Mouse (Mus musculus) CH12.LX (cell line): ENCODE data around the gene Acss2. TPM values are rescaled to one million over a fixed set of nuclear protein-coding genes. Genes with fewer than 3 reads are reported as not detected.

Experiments
- DNase-seq: peaks from one replicate; pipeline ENCODE4 v3.0.0-alpha.2; 2013; ENCODE audit errors: extremely low read depth
- H3K27ac ChIP-seq: 2 replicates; pipeline ENCODE4 v1.5.1; 2012; ENCODE audit warnings: low read depth, mild to moderate bottlenecking, control low read depth, moderate library complexity; ENCODE audit not compliant: insufficient read depth
- H3K27me3 ChIP-seq: replicated peaks from 2 replicates; pipeline ENCODE3; 2012; ENCODE audit warnings: inconsistent platforms
- H3K36me3 ChIP-seq, 2 experiments: replicated peaks in 1 of 2; 2 replicates each; pipeline versions ENCODE3 to v1.6.1; 2012; ENCODE audit warnings: inconsistent platforms in 1 of 2, low read length in 1 of 2, mild to moderate bottlenecking in 1 of 2, mixed read lengths in 1 of 2, moderate library complexity in 1 of 2; ENCODE audit not compliant: control insufficient read depth in 1 of 2, insufficient read depth in 1 of 2
- H3K4me1 ChIP-seq, 2 experiments: 2 replicates each; pipeline ENCODE4 v1.6.1; 2012; ENCODE audit warnings: inconsistent platforms in 1 of 2, moderate library complexity in 1 of 2; ENCODE audit not compliant: insufficient read depth in 2 of 2, control insufficient read depth in 1 of 2
- H3K4me2 ChIP-seq: 2 replicates; pipeline ENCODE4 v1.6.1; 2012; ENCODE audit warnings: low read depth, mild to moderate bottlenecking, control low read depth; ENCODE audit not compliant: poor library complexity, insufficient read depth, severe bottlenecking
- H3K4me3 ChIP-seq, 3 experiments: fragments of 150-350 bp in 1 of 3; sonication (generic) in 1 of 3; replicated peaks in 1 of 3; 2 replicates each; pipeline versions ENCODE3 to v1.5.1; 2011 to 2012; ENCODE audit warnings: low read depth in 2 of 3, low read length in 2 of 3, mild to moderate bottlenecking in 2 of 3, moderate library complexity in 2 of 3, control low read depth in 1 of 3, improper control_type of control experiment in 1 of 3, inconsistent platforms in 1 of 3, mixed read lengths in 1 of 3; ENCODE audit not compliant: poor library complexity in 1 of 3
- H3K79me2 ChIP-seq: replicated peaks from 2 replicates; pipeline ENCODE4 v1.6.1; 2012; ENCODE audit warnings: mild to moderate bottlenecking, moderate library complexity; ENCODE audit not compliant: control insufficient read depth, poor library complexity, insufficient read depth, severe bottlenecking; ENCODE audit errors: extremely low read depth
- H3K9ac ChIP-seq: 2 replicates; pipeline ENCODE4 v1.6.1; 2012; ENCODE audit warnings: low read depth, mild to moderate bottlenecking, control low read depth, moderate library complexity; ENCODE audit not compliant: insufficient read depth
- H3K9me3 ChIP-seq: replicated peaks from 2 replicates; pipeline ENCODE3; 2012; ENCODE audit warnings: low read length, inconsistent platforms, mixed read lengths
- CHD1 ChIP-seq: IDR thresholded peaks from 2 replicates; pipeline ENCODE4 v1.6.1; 2012; ENCODE audit warnings: low read depth, low read length, improper control_type of control experiment, inconsistent platforms
- EP300 ChIP-seq: IDR thresholded peaks from 2 replicates; pipeline ENCODE4 v1.6.1; 2011; ENCODE audit warnings: low read length, improper control_type of control experiment
- GABPA ChIP-seq: IDR thresholded peaks from 2 replicates; pipeline ENCODE4 v1.6.1; 2012; ENCODE audit warnings: low read depth, low read length, improper control_type of control experiment, inconsistent platforms; ENCODE audit not compliant: insufficient replicate concordance
- HCFC1 ChIP-seq: IDR thresholded peaks from 2 replicates; pipeline ENCODE4 v1.6.1; 2012; ENCODE audit warnings: low read depth, mild to moderate bottlenecking, inconsistent platforms, low read length, improper control_type of control experiment
- IRF4 ChIP-seq: IDR thresholded peaks from 2 replicates; pipeline ENCODE4 v1.6.1; 2014; ENCODE audit warnings: low read depth, mild to moderate bottlenecking, inconsistent platforms, low read length, improper control_type of control experiment
- JUND ChIP-seq: conservative IDR thresholded peaks from 2 replicates; pipeline ENCODE4 v1.6.1; 2011; ENCODE audit warnings: low read depth, low read length, improper control_type of control experiment
- MAFK ChIP-seq: IDR thresholded peaks from 2 replicates; pipeline ENCODE4 v1.6.1; 2011; ENCODE audit warnings: low read length, improper control_type of control experiment; ENCODE audit not compliant: insufficient replicate concordance
- MXI1 ChIP-seq: IDR thresholded peaks from 2 replicates; pipeline ENCODE4 v1.6.1; 2011; ENCODE audit warnings: mild to moderate bottlenecking, low read depth, low read length, improper control_type of control experiment
- MYC ChIP-seq: IDR thresholded peaks from 2 replicates; pipeline ENCODE4 v1.6.1; 2011; ENCODE audit warnings: low read depth, mild to moderate bottlenecking, improper control_type of control experiment, low read length
- NELFE ChIP-seq: IDR thresholded peaks from 2 replicates; pipeline ENCODE4 v1.6.1; 2011; ENCODE audit warnings: low read depth, low read length, improper control_type of control experiment
- POLR2A ChIP-seq: IDR thresholded peaks from 2 replicates; pipeline ENCODE4 v1.6.1; 2011; ENCODE audit warnings: low read depth, mild to moderate bottlenecking, improper control_type of control experiment, low read length
- POLR2AphosphoS2 ChIP-seq: IDR thresholded peaks from 2 replicates; pipeline ENCODE4 v1.6.1; 2011; ENCODE audit warnings: low read depth, low read length, improper control_type of control experiment
- ZC3H11A ChIP-seq: IDR thresholded peaks from 2 replicates; pipeline ENCODE4 v1.6.1; 2012; ENCODE audit warnings: low read depth, mild to moderate bottlenecking, inconsistent platforms, low read length, improper control_type of control experiment
- ZKSCAN1 ChIP-seq: IDR thresholded peaks from 2 replicates; pipeline ENCODE4 v1.6.1; 2012; ENCODE audit warnings: low read depth, inconsistent platforms, low read length, improper control_type of control experiment, borderline replicate concordance
- ZMIZ1 ChIP-seq: IDR thresholded peaks from 2 replicates; pipeline ENCODE4 v1.6.1; 2012; ENCODE audit warnings: low read depth, mild to moderate bottlenecking, inconsistent platforms, low read length, improper control_type of control experiment
- dilution Hi-C: fragments of 300-500 bp; cut with MboI; formaldehyde crosslinking; loops from 2 replicates; pipeline ENCODE4 v1.14.3; 2020; ENCODE audit warnings: low sequenced_read_pairs; ENCODE audit not compliant: extremely low pct_unique_long_range_greater_than_20kb, extremely low pct_ligation_motif_present
- in situ Hi-C: fragments of 300-500 bp; cut with MboI; formaldehyde crosslinking; loops from 3 replicates; pipeline ENCODE4 v1.14.3; 2019; ENCODE audit warnings: low sequenced_read_pairs, low pct_ligation_motif_present, low pct_unique_long_range_greater_than_20kb, mixed read lengths
- polyA plus RNA-seq: library from polyadenylated mRNA; unstranded; fragments of >175 nt; gene quantifications from 2 replicates; pipeline ENCODE4 v1.2.1, GENCODE M21; 2012; ENCODE audit warnings: low read depth; ENCODE audit not compliant: insufficient read length
- total RNA-seq, 2 experiments: library from RNA; depleted of rRNA; stranded (reverse); fragments of 300-350 nt in 1 of 2; fragments of >200 nt in 1 of 2; gene quantifications; 2 replicates each; pipeline ENCODE4 v1.2.3; 2012 to 2014

The Acss2 gene
- total and polyA plus RNA-seq, 3 experiments, result 3.4 to 11.0 (median 10.0) TPM

DNA sequence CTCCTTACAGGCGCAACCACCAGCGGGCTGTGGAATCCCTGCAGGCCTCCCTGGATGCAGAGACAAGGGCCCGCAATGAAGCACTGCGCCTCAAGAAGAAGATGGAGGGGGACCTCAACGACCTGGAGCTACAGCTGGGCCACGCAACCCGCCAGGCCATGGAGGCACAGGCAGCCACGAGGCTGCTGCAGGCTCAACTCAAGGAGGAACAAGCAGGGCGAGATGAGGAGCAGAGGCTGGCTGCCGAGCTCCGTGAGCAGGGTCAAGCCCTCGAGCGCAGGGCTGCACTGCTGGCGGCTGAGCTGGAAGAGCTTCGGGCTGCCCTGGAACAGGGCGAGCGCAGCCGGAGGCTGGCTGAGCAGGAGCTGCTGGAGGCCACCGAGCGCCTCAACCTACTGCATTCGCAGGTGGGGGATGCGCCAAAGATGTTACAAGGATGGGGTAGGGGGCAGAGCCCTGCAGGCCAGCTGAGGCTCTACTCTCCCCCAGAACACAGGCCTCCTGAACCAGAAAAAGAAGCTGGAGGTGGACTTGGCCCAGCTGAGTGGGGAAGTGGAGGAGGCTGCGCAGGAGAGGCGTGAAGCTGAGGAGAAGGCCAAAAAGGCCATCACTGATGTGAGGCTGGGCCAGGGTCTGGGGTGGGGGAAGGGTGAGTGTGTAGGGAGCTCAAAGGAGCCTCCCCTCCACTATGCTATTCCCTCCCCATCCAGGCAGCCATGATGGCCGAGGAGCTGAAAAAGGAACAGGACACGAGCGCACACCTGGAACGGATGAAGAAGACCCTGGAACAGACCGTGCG lies 114.6 kb downstream of the Acss2 start:
- no peak overlapping the region for H3K4me3 ChIP-seq
- no peak overlapping the region for H3K9ac ChIP-seq
- in situ Hi-C loops (no loop called here), dilution Hi-C loops (no loop called here)
- no peaks in the 10 kb centered on the region for H3K4me1 ChIP-seq
- H3K27me3 ChIP-seq, result no peaks in the 10 kb centered on the region
- H3K27ac ChIP-seq, result no peak overlapping the region
- H3K9me3 ChIP-seq, result no peaks in the 10 kb centered on the region
- no peak for TF ChIP-seq POLR2A
- no peak for TF ChIP-seq CHD1
- TF ChIP-seq POLR2AphosphoS2, result no peak
- TF ChIP-seq ZC3H11A, result no peak
- no peak for TF ChIP-seq MYC
- no peak for TF ChIP-seq IRF4
- no peak for TF ChIP-seq JUND
- no peak for TF ChIP-seq ZKSCAN1
- TF ChIP-seq MXI1, result no peak
- TF ChIP-seq MAFK, result no peak
- no peak for TF ChIP-seq ZMIZ1
- TF ChIP-seq EP300, result no peak
- TF ChIP-seq NELFE, result no peak
- no peak for TF ChIP-seq GABPA
- H3K79me2 ChIP-seq, result no peaks in the 10 kb centered on the region
- peaks cover 42 to 86% of the 10 kb centered on the region in 2 experiments for H3K36me3 ChIP-seq
- no peak overlapping the region for H3K4me2 ChIP-seq
- DNase-seq, result no peak

DNA sequence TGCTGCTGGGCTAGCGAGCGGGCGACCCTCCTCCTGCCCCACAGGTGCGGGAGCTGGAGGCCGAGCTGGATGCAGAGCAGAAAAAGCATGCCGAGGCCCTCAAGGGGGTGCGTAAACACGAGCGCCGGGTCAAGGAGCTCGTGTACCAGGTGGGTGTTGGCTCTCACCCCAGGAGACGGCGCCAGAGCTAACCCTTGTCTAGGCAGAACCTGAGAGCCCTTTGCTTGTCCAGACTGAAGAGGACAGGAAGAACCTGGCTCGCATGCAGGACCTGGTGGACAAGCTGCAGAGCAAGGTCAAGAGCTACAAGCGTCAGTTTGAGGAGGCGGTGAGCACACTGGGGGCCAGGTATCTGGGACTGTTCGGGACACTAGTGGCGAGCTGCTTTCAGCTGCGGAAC lies 115.4 kb downstream of the Acss2 start:
- dilution Hi-C loops, result no loop called here
- no peak overlapping the region for H3K27ac ChIP-seq
- H3K36me3 ChIP-seq, result peaks cover 50 to 94% of the 10 kb centered on the region in 2 experiments
- H3K9me3 ChIP-seq, result no peaks in the 10 kb centered on the region
- DNase-seq, result no peak
- TF ChIP-seq GABPA (no peak), HCFC1 (no peak), POLR2A (no peak)
- TF ChIP-seq, all 38 proteins: peak for 0
- no peak overlapping the region for H3K4me2 ChIP-seq
- no peak overlapping the region for H3K4me3 ChIP-seq
- no peaks in the 10 kb centered on the region for H3K79me2 ChIP-seq
- in situ Hi-C loops, result no loop called here
- H3K9ac ChIP-seq, result no peak overlapping the region
- no peaks in the 10 kb centered on the region for H3K27me3 ChIP-seq
- H3K4me1 ChIP-seq, result no peaks in the 10 kb centered on the region
